Mouse (Mus musculus): ENCODE measurements at regions not wholly inside any gene's neighbourhood (a gene's known extent, or its start where the extent isn't known, plus 50 kb on each side); places are given as distances from the start of the nearest gene placed in this dataset.

DNA sequence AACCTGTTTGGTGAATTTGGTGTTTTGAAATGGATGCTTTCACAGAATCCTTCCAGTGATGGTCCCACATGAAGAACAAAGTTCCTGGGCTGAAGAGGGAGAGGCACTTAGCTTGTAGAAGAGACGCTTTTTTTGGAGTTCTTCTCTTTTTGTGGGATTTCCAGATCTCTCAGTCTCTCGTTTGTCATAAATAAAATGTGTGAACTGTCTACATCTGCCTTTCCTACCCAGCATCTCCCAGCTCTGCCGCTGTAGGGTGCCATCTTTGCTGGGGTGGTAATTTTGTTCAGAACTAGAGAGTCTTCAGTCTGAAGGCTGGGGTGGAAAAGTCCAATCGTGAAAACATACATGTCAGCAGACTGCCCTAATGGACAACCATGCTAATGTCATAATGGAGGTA lies 197.8 kb upstream of the Phyhipl start:
- H3K9me3 ChIP-seq (replicated peaks; ENCODE audit: control insufficient read depth, insufficient read depth, low read length, poor library complexity, severe bottlenecking), result no peaks in the 10 kb centered on the region
- no peak overlapping the region for H3K27ac ChIP-seq (ENCODE audit: insufficient read depth, low read length)
- H3K4me1 ChIP-seq (ENCODE audit: control insufficient read depth, insufficient read depth, low read length), result no peaks in the 10 kb centered on the region
- H3K4me3 ChIP-seq (ENCODE audit: low read depth, low read length), result no peak overlapping the region
- H3K27me3 ChIP-seq (ENCODE audit: control insufficient read depth, insufficient read depth, low read length, poor library complexity, severe bottlenecking), result no peaks in the 10 kb centered on the region
- no peaks in the 10 kb centered on the region for H3K36me3 ChIP-seq (ENCODE audit: control insufficient read depth, insufficient read depth, low read length, poor library complexity, severe bottlenecking)
- H3K9ac ChIP-seq (ENCODE audit: low read depth, poor library complexity, severe bottlenecking), result no peak overlapping the region
- no peak for TF ChIP-seq CTCF (IDR thresholded peaks at IDR 0.05; ENCODE audit: low read depth, low read length)
- TF ChIP-seq POLR2A (IDR thresholded peaks at IDR 0.05; ENCODE audit: insufficient read depth, low read length), result no peak
- no peak for TF ChIP-seq EP300 (IDR thresholded peaks at IDR 0.05; ENCODE audit: insufficient read depth, low read depth, low read length)

GRCm38 (mm10) chr10:70848141-70848540 lies 192.4 kb upstream of the Phyhipl start:
- Histone ChIP-seq H3K9ac (ENCODE audit: low read depth, poor library complexity, severe bottlenecking) (no peak overlapping the region), H3K9me3 (replicated peaks; ENCODE audit: control insufficient read depth, insufficient read depth, low read length, poor library complexity, severe bottlenecking) (peaks cover 4% of the 10 kb centered on the region), H3K27me3 (ENCODE audit: control insufficient read depth, insufficient read depth, low read length, poor library complexity, severe bottlenecking) (no peaks in the 10 kb centered on the region), H3K36me3 (ENCODE audit: control insufficient read depth, insufficient read depth, low read length, poor library complexity, severe bottlenecking) (no peaks in the 10 kb centered on the region), H3K27ac (ENCODE audit: insufficient read depth, low read length) (no peak overlapping the region), H3K4me3 (ENCODE audit: low read depth, low read length) (no peak overlapping the region), H3K4me1 (ENCODE audit: control insufficient read depth, insufficient read depth, low read length) (peaks cover 2% of the 10 kb centered on the region)
- TF ChIP-seq POLR2A (IDR thresholded peaks at IDR 0.05; ENCODE audit: insufficient read depth, low read length), result no peak
- TF ChIP-seq CTCF (IDR thresholded peaks at IDR 0.05; ENCODE audit: low read depth, low read length), result no peak
- no peak for TF ChIP-seq EP300 (IDR thresholded peaks at IDR 0.05; ENCODE audit: insufficient read depth, low read depth, low read length)

- Histone ChIP-seq H3K4me3 (ENCODE audit: low read depth, low read length) (no peak overlapping the region), H3K27ac (ENCODE audit: insufficient read depth, low read length) (0 out of 2 replicates have a peak overlapping the region, but pooled peaks have one; percentile 29)
Measured at GRCm38 (mm10) chr10:70847341-70847882, 191.6 kb upstream of the Phyhipl start.

GRCm38 (mm10) chr10:70846281-70847168 lies 190.8 kb upstream of the Phyhipl start:
- TF ChIP-seq POLR2A (IDR thresholded peaks at IDR 0.05; ENCODE audit: insufficient read depth, low read length) (no peak), EP300 (IDR thresholded peaks at IDR 0.05; ENCODE audit: insufficient read depth, low read depth, low read length) (no peak), CTCF (IDR thresholded peaks at IDR 0.05; ENCODE audit: low read depth, low read length) (no peak)

More at GRCm38 (mm10) chr10:70847341-70847882, 191.6 kb upstream of the Phyhipl start:
- Histone ChIP-seq H3K9ac (ENCODE audit: low read depth, poor library complexity, severe bottlenecking) (no peak overlapping the region), H3K36me3 (ENCODE audit: control insufficient read depth, insufficient read depth, low read length, poor library complexity, severe bottlenecking) (no peaks in the 10 kb centered on the region), H3K9me3 (replicated peaks; ENCODE audit: control insufficient read depth, insufficient read depth, low read length, poor library complexity, severe bottlenecking) (peaks cover 6% of the 10 kb centered on the region), H3K27me3 (ENCODE audit: control insufficient read depth, insufficient read depth, low read length, poor library complexity, severe bottlenecking) (no peaks in the 10 kb centered on the region), H3K4me1 (ENCODE audit: control insufficient read depth, insufficient read depth, low read length) (peaks cover 2% of the 10 kb centered on the region)
- TF ChIP-seq POLR2A (IDR thresholded peaks at IDR 0.05; ENCODE audit: insufficient read depth, low read length), result no peak
- TF ChIP-seq CTCF (IDR thresholded peaks at IDR 0.05; ENCODE audit: low read depth, low read length), result no peak
- no peak for TF ChIP-seq EP300 (IDR thresholded peaks at IDR 0.05; ENCODE audit: insufficient read depth, low read depth, low read length)

GRCm38 (mm10) chr10:70843848-70844247 lies 188.1 kb upstream of the Phyhipl start:
- no peak for TF ChIP-seq EP300 (IDR thresholded peaks at IDR 0.05; ENCODE audit: insufficient read depth, low read depth, low read length)
- TF ChIP-seq POLR2A (IDR thresholded peaks at IDR 0.05; ENCODE audit: insufficient read depth, low read length), result no peak
- no peak for TF ChIP-seq CTCF (IDR thresholded peaks at IDR 0.05; ENCODE audit: low read depth, low read length)
- H3K27ac ChIP-seq (ENCODE audit: insufficient read depth, low read length), result no peak overlapping the region

More at GRCm38 (mm10) chr10:70846281-70847168, 190.8 kb upstream of the Phyhipl start:
- Histone ChIP-seq H3K36me3 (ENCODE audit: control insufficient read depth, insufficient read depth, low read length, poor library complexity, severe bottlenecking) (no peaks in the 10 kb centered on the region), H3K27ac (ENCODE audit: insufficient read depth, low read length) (no peak overlapping the region), H3K4me3 (ENCODE audit: low read depth, low read length) (no peak overlapping the region), H3K9me3 (replicated peaks; ENCODE audit: control insufficient read depth, insufficient read depth, low read length, poor library complexity, severe bottlenecking) (peaks cover 6% of the 10 kb centered on the region), H3K27me3 (ENCODE audit: control insufficient read depth, insufficient read depth, low read length, poor library complexity, severe bottlenecking) (no peaks in the 10 kb centered on the region), H3K9ac (ENCODE audit: low read depth, poor library complexity, severe bottlenecking) (no peak overlapping the region), H3K4me1 (ENCODE audit: control insufficient read depth, insufficient read depth, low read length) (peaks cover 2% of the 10 kb centered on the region)

More at GRCm38 (mm10) chr10:70843848-70844247, 188.1 kb upstream of the Phyhipl start:
- peaks cover 13% of the 10 kb centered on the region for H3K9me3 ChIP-seq (replicated peaks; ENCODE audit: control insufficient read depth, insufficient read depth, low read length, poor library complexity, severe bottlenecking)
- H3K36me3 ChIP-seq (ENCODE audit: control insufficient read depth, insufficient read depth, low read length, poor library complexity, severe bottlenecking), result no peaks in the 10 kb centered on the region
- no peaks in the 10 kb centered on the region for H3K27me3 ChIP-seq (ENCODE audit: control insufficient read depth, insufficient read depth, low read length, poor library complexity, severe bottlenecking)
- peaks cover 2% of the 10 kb centered on the region for H3K4me1 ChIP-seq (ENCODE audit: control insufficient read depth, insufficient read depth, low read length)
- H3K9ac ChIP-seq (ENCODE audit: low read depth, poor library complexity, severe bottlenecking), result no peak overlapping the region
- H3K4me3 ChIP-seq (ENCODE audit: low read depth, low read length), result no peak overlapping the region

Data from ES-Bruce4 (cell line).